Comparison of ENCODE assay signal across 26 mouse cellular contexts in the genomic region with DNA sequence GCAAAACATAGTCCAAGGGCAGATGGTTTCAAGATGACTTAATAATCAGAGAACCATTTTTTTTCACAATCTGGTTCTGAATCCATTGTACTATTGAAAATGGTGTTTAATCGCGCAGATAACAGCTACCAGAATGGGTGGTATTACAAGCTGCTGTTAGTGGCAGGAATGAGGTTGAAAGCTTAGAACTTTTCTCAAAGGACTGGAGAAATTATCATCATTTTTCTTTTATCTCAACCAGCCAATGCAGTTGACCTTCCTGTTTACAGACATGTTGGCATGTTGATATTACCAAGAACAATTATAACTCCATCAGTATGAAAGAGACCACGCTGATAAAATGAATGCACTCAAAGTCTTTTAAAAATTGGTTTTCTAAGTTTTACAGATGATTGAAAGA.
"Had no signal": no experiment of that assay in that cellular context is flagged by ENCODE, and none has a peak within 500 bp of the region (broad histone marks: within the 10 kb centered on the region; RNA-seq: fewer than 3 reads in every experiment).

No protein-coding gene starts in this region.

- DNase-seq: cerebellum, adult 8-10 months; cerebellum, adult 9-10 months; cerebellum, adult 9-11 months; cerebellum, postnatal 10 days; cerebellum, postnatal 14 days; cerebellum, postnatal 25 days; cerebellum, postnatal 36 days; embryo, embryonic 11 days; forebrain, postnatal 0 days; gastrocnemius, postnatal 10 days; gastrocnemius, postnatal 14 days; gastrocnemius, postnatal 25 days; gastrocnemius, postnatal 36 days; heart, adult 11 months; heart, adult 18-20 months; heart, adult 2 months had no signal

- H3K36me3 ChIP-seq: embryonic facial prominence, embryonic 10.5 days; embryonic facial prominence, embryonic 12.5 days; embryonic facial prominence, embryonic 13.5 days; embryonic facial prominence, embryonic 15.5 days; forebrain, embryonic 10.5 days; forebrain, embryonic 12.5 days; forebrain, embryonic 15.5 days; heart, embryonic 10.5 days had no signal

- H3K9ac ChIP-seq: embryonic facial prominence, embryonic 12.5 days; embryonic facial prominence, embryonic 13.5 days; embryonic facial prominence, embryonic 15.5 days; forebrain, embryonic 12.5 days; forebrain, embryonic 13.5 days; forebrain, embryonic 15.5 days; forebrain, postnatal 0 days had no signal

- H3K4me3 ChIP-seq: embryonic facial prominence, embryonic 10.5 days; embryonic facial prominence, embryonic 12.5 days; embryonic facial prominence, embryonic 13.5 days; embryonic facial prominence, embryonic 15.5 days; erythroblast, embryonic 14.5 days; forebrain, embryonic 10.5 days; forebrain, embryonic 12.5 days; forebrain, embryonic 13.5 days; forebrain, embryonic 15.5 days; heart, adult 2 months; heart, embryonic 10.5 days had no signal

- H3K4me1 ChIP-seq: embryonic facial prominence, embryonic 10.5 days; embryonic facial prominence, embryonic 12.5 days; embryonic facial prominence, embryonic 13.5 days; embryonic facial prominence, embryonic 15.5 days; forebrain, embryonic 10.5 days; forebrain, embryonic 12.5 days; forebrain, embryonic 13.5 days; forebrain, embryonic 15.5 days; heart, embryonic 10.5 days had no signal

- H3K9me3 ChIP-seq: embryonic facial prominence, embryonic 10.5 days; embryonic facial prominence, embryonic 12.5 days; embryonic facial prominence, embryonic 13.5 days; embryonic facial prominence, embryonic 15.5 days; forebrain, embryonic 10.5 days; forebrain, embryonic 12.5 days; forebrain, embryonic 13.5 days; forebrain, embryonic 15.5 days; heart, embryonic 10.5 days had no signal

- H3K27me3 ChIP-seq: embryonic facial prominence, embryonic 12.5 days; embryonic facial prominence, embryonic 13.5 days; embryonic facial prominence, embryonic 15.5 days; forebrain, embryonic 12.5 days; forebrain, embryonic 13.5 days; forebrain, embryonic 15.5 days had no signal

- H3K27ac ChIP-seq: embryonic facial prominence, embryonic 10.5 days; embryonic facial prominence, embryonic 12.5 days; embryonic facial prominence, embryonic 13.5 days; embryonic facial prominence, embryonic 15.5 days; forebrain, embryonic 10.5 days; forebrain, embryonic 12.5 days; forebrain, embryonic 13.5 days; forebrain, embryonic 15.5 days; heart, adult 2 months; heart, embryonic 10.5 days had no signal
